Mouse (Mus musculus): ENCODE measurements at regions not wholly inside any gene's neighbourhood (a gene's known extent, or its start where the extent isn't known, plus 50 kb on each side); places are given as distances from the start of the nearest gene placed in this dataset.

DNA sequence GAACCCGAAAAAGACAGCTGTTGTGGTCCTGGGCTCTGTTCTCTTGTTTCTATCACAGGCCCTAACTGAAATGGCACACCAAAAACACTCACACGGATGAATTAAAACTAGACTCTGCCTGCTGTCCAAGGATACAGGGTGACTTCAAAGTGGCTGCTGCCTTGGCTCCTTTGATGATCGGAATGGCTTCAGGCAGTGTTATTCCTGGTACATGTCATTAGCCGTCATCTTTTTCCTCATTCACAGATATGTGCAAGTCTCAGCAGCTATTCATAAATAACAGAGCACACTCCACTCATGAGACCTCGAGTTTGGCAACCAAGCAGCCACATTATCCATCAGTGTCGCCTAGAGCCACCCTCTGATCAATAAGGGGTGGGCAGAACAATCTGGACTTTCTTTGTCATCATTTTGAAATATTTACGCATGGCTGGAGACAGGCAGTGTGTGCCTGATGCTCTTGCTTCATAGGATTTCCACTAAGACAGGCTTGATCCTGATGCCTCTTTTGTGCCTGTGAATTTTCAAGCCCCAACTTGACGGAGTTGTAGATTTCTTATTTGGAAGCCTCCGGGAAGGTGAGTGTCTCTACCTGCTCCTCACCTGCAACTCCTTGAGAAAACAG lies 182.1 kb downstream of the Fndc1 start:
- Histone ChIP-seq H3K4me3 (ENCODE audit: low read depth, low read length) (no peak overlapping the region), H3K27me3 (replicated peaks; ENCODE audit: control insufficient read depth, insufficient read depth, low read length) (no peaks in the 10 kb centered on the region), H3K4me2 (ENCODE audit: low read length) (no peak overlapping the region), H3K36me3 (ENCODE audit: control insufficient read depth, insufficient read depth, low read length) (no peaks in the 10 kb centered on the region), H3K4me1 (replicated peaks; ENCODE audit: control insufficient read depth, insufficient read depth, low read length) (0 out of 2 replicates have a peak, but pooled peaks cover 4% of the 10 kb centered on the region), H3K9me3 (ENCODE audit: control insufficient read depth, low read length) (no peaks in the 10 kb centered on the region; the same call in 1 of the 2 replicates), H3K9ac (ENCODE audit: low read length) (no peak overlapping the region), H3K27ac (ENCODE audit: low read depth) (no peak overlapping the region)
- ATAC-seq (replicated peaks; ENCODE audit: low FRiP score, low TSS enrichment, low read depth) (no peak), DNase-seq (ENCODE audit: low spot score) (no peak)
- WGBS: 67% methylated on average over 9 of the region's 9 CpGs

- WGBS: 90% methylated on average over 4 of the region's 4 CpGs
- Histone ChIP-seq H3K4me1 (replicated peaks; ENCODE audit: control insufficient read depth, insufficient read depth, low read length) (0 out of 2 replicates have a peak, but pooled peaks cover 4% of the 10 kb centered on the region), H3K9ac (ENCODE audit: low read length) (no peak overlapping the region), H3K27me3 (replicated peaks; ENCODE audit: control insufficient read depth, insufficient read depth, low read length) (no peaks in the 10 kb centered on the region), H3K27ac (ENCODE audit: low read depth) (no peak overlapping the region), H3K4me3 (ENCODE audit: low read depth, low read length) (no peak overlapping the region), H3K9me3 (ENCODE audit: control insufficient read depth, low read length) (no peaks in the 10 kb centered on the region; the same call in 1 of the 2 replicates), H3K36me3 (ENCODE audit: control insufficient read depth, insufficient read depth, low read length) (no peaks in the 10 kb centered on the region), H3K4me2 (ENCODE audit: low read length) (no peak overlapping the region)
- DNase-seq (ENCODE audit: low spot score): no peak
- ATAC-seq (replicated peaks; ENCODE audit: low FRiP score, low TSS enrichment, low read depth): no peak
Observed at GRCm38 (mm10) chr17:7643640-7644039, 183.5 kb downstream of the Fndc1 start.

GRCm38 (mm10) chr17:7642442-7642887 lies 184.6 kb downstream of the Fndc1 start:
- no peak overlapping the region for H3K9ac ChIP-seq (ENCODE audit: low read length)
- DNase-seq (ENCODE audit: low spot score) (no peak), ATAC-seq (replicated peaks; ENCODE audit: low FRiP score, low TSS enrichment, low read depth) (no peak)
- no peaks in the 10 kb centered on the region; the same call in 1 of the 2 replicates for H3K9me3 ChIP-seq (ENCODE audit: control insufficient read depth, low read length)
- H3K4me3 ChIP-seq (ENCODE audit: low read depth, low read length): no peak overlapping the region
- H3K27ac ChIP-seq (ENCODE audit: low read depth): no peak overlapping the region
- H3K27me3 ChIP-seq (replicated peaks; ENCODE audit: control insufficient read depth, insufficient read depth, low read length): no peaks in the 10 kb centered on the region
- 37% methylated on average over 3 of the region's 3 CpGs for WGBS
- 0 out of 2 replicates have a peak, but pooled peaks cover 4% of the 10 kb centered on the region for H3K4me1 ChIP-seq (replicated peaks; ENCODE audit: control insufficient read depth, insufficient read depth, low read length)
- H3K36me3 ChIP-seq (ENCODE audit: control insufficient read depth, insufficient read depth, low read length): no peaks in the 10 kb centered on the region
- H3K4me2 ChIP-seq (ENCODE audit: low read length): no peak overlapping the region

DNA sequence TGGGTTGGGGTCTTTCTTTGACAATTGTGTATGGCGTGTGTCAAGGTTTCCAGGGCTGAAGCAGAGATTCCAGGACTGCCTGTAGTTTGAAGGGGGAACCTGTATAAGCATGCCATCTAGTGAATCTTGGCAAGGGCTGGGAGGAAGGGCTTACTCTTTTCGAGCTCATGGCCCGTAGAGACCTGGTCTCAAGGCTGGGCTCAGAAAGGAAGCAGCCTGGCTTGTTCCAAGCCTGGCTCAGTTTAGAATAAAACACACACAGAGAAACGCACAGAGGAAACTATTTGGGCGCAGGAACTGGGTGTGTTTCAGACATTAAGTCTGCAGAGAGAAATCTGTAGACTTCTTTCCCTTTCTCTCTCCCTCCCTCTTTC lies 192.8 kb downstream of the Fndc1 start:
- H3K36me3 ChIP-seq (ENCODE audit: control insufficient read depth, insufficient read depth, low read length): no peaks in the 10 kb centered on the region
- H3K4me3 ChIP-seq (ENCODE audit: low read depth, low read length): no peak overlapping the region
- H3K9ac ChIP-seq (ENCODE audit: low read length): no peak overlapping the region
- H3K27me3 ChIP-seq (replicated peaks; ENCODE audit: control insufficient read depth, insufficient read depth, low read length): no peaks in the 10 kb centered on the region
- no peak overlapping the region for H3K4me2 ChIP-seq (ENCODE audit: low read length)
- no peak for ATAC-seq (replicated peaks; ENCODE audit: low FRiP score, low TSS enrichment, low read depth)
- WGBS: 50% methylated on average over 5 of the region's 5 CpGs
- no peak overlapping the region; the same call in 1 of the 2 replicates for H3K27ac ChIP-seq (ENCODE audit: low read depth)
- 0 out of 2 replicates have a peak, but pooled peaks cover 5% of the 10 kb centered on the region for H3K9me3 ChIP-seq (ENCODE audit: control insufficient read depth, low read length)
- no peaks in the 10 kb centered on the region for H3K4me1 ChIP-seq (replicated peaks; ENCODE audit: control insufficient read depth, insufficient read depth, low read length)
- DNase-seq (ENCODE audit: low spot score): no peak

GRCm38 (mm10) chr17:7633382-7634290 lies 193.5 kb downstream of the Fndc1 start:
- H3K4me2 ChIP-seq (ENCODE audit: low read length): no peak overlapping the region
- ATAC-seq (replicated peaks; ENCODE audit: low FRiP score, low TSS enrichment, low read depth): no peak

GRCm38 (mm10) chr17:7625746-7626145 lies 201.4 kb downstream of the Fndc1 start:
- DNase-seq (ENCODE audit: low spot score): no peak
- H3K9me3 ChIP-seq (ENCODE audit: control insufficient read depth, low read length): no peaks in the 10 kb centered on the region
- no peak overlapping the region for H3K9ac ChIP-seq (ENCODE audit: low read length)
- no peak for ATAC-seq (replicated peaks; ENCODE audit: low FRiP score, low TSS enrichment, low read depth)
- no peaks in the 10 kb centered on the region for H3K36me3 ChIP-seq (ENCODE audit: control insufficient read depth, insufficient read depth, low read length)
- H3K27me3 ChIP-seq (replicated peaks; ENCODE audit: control insufficient read depth, insufficient read depth, low read length): no peaks in the 10 kb centered on the region
- 81% methylated on average over 3 of the region's 3 CpGs for WGBS
- H3K4me3 ChIP-seq (ENCODE audit: low read depth, low read length): no peak overlapping the region
- no peaks in the 10 kb centered on the region for H3K4me1 ChIP-seq (replicated peaks; ENCODE audit: control insufficient read depth, insufficient read depth, low read length)
- no peak overlapping the region for H3K4me2 ChIP-seq (ENCODE audit: low read length)
- H3K27ac ChIP-seq (ENCODE audit: low read depth): no peak overlapping the region

More at GRCm38 (mm10) chr17:7633382-7634290, 193.5 kb downstream of the Fndc1 start:
- 60% methylated on average over 9 of the region's 9 CpGs for WGBS
- H3K4me1 ChIP-seq (replicated peaks; ENCODE audit: control insufficient read depth, insufficient read depth, low read length): no peaks in the 10 kb centered on the region
- no peak overlapping the region for H3K9ac ChIP-seq (ENCODE audit: low read length)
- no peak overlapping the region for H3K4me3 ChIP-seq (ENCODE audit: low read depth, low read length)
- H3K36me3 ChIP-seq (ENCODE audit: control insufficient read depth, insufficient read depth, low read length): no peaks in the 10 kb centered on the region
- H3K27ac ChIP-seq (ENCODE audit: low read depth): no peak overlapping the region; the same call in 1 of the 2 replicates
- H3K9me3 ChIP-seq (ENCODE audit: control insufficient read depth, low read length): 0 out of 2 replicates have a peak, but pooled peaks cover 5% of the 10 kb centered on the region
- DNase-seq (ENCODE audit: low spot score): no peak
- H3K27me3 ChIP-seq (replicated peaks; ENCODE audit: control insufficient read depth, insufficient read depth, low read length): no peaks in the 10 kb centered on the region

DNA sequence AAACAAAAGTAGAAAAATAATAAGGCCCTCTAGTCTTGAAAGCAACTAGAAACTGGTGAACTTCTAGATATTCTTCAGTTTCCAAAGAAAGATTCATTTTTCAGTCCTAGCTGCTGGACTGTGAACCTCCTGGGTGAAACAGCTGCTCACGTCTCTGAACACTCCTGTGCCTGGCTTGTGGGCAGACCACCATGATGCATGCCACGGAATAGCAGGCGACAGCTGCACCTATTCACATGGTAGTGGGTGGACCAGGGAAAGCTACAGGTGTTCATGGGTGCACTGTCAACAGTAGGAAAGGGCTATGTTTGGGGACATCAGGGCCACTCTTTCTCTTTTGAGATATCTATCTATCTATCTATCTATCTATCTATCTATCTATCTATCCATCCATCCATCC lies 203.7 kb downstream of the Fndc1 start:
- H3K4me2 ChIP-seq (ENCODE audit: low read length): no peak overlapping the region
- DNase-seq (ENCODE audit: low spot score) (no peak), ATAC-seq (replicated peaks; ENCODE audit: low FRiP score, low TSS enrichment, low read depth) (no peak)
- H3K36me3 ChIP-seq (ENCODE audit: control insufficient read depth, insufficient read depth, low read length): no peaks in the 10 kb centered on the region
- no peak overlapping the region for H3K27ac ChIP-seq (ENCODE audit: low read depth)
- H3K27me3 ChIP-seq (replicated peaks; ENCODE audit: control insufficient read depth, insufficient read depth, low read length): no peaks in the 10 kb centered on the region
- H3K9ac ChIP-seq (ENCODE audit: low read length): no peak overlapping the region
- no peaks in the 10 kb centered on the region for H3K4me1 ChIP-seq (replicated peaks; ENCODE audit: control insufficient read depth, insufficient read depth, low read length)
- WGBS: 85% methylated on average over 3 of the region's 3 CpGs
- H3K9me3 ChIP-seq (ENCODE audit: control insufficient read depth, low read length): no peaks in the 10 kb centered on the region
- H3K4me3 ChIP-seq (ENCODE audit: low read depth, low read length): no peak overlapping the region

GRCm38 (mm10) chr17:7621262-7621661 lies 205.8 kb downstream of the Fndc1 start:
- ATAC-seq (replicated peaks; ENCODE audit: low FRiP score, low TSS enrichment, low read depth): no peak
- Histone ChIP-seq H3K4me2 (ENCODE audit: low read length) (no peak overlapping the region), H3K9ac (ENCODE audit: low read length) (no peak overlapping the region), H3K27ac (ENCODE audit: low read depth) (no peak overlapping the region), H3K4me3 (ENCODE audit: low read depth, low read length) (no peak overlapping the region), H3K9me3 (ENCODE audit: control insufficient read depth, low read length) (no peaks in the 10 kb centered on the region), H3K36me3 (ENCODE audit: control insufficient read depth, insufficient read depth, low read length) (no peaks in the 10 kb centered on the region), H3K27me3 (replicated peaks; ENCODE audit: control insufficient read depth, insufficient read depth, low read length) (no peaks in the 10 kb centered on the region), H3K4me1 (replicated peaks; ENCODE audit: control insufficient read depth, insufficient read depth, low read length) (no peaks in the 10 kb centered on the region)
- DNase-seq (ENCODE audit: low spot score): no peak
- WGBS: 70% methylated on average over 2 of the region's 2 CpGs

Measured in intestine, embryonic 14.5 days (tissue).